In genomic region chr17:35202442-35202841, GRCm38 (mm10) we compare ENCODE assay signal across 18 mouse cellular contexts. TPM values are rescaled to one million over a fixed set of nuclear protein-coding genes. Genes with fewer than 3 reads are reported as not detected.
DNase-seq lines count a peak whose midpoint lies in the region; ATAC-seq and TF ChIP-seq lines count a peak whose summit lies in the region.
"Had no signal": no experiment of that assay in that cellular context is flagged by ENCODE, and none has a peak within 500 bp of the region (broad histone marks: within the 10 kb centered on the region; RNA-seq: fewer than 3 reads in every experiment).

No protein-coding gene starts in this region.

- 0 out of 2 replicates have a peak overlapping the region, but pooled peaks have one; percentile 38 for H3K4me2 ChIP-seq in liver, embryonic 13.5 days
- no peak overlapping the region for H3K4me2 ChIP-seq in liver, embryonic 12.5 days
- H3K4me2 ChIP-seq: forebrain, embryonic 13.5 days; hindbrain, embryonic 15.5 days had no signal

- H3K27ac ChIP-seq in liver, embryonic 13.5 days: no peak overlapping the region
- no peak overlapping the region for H3K27ac ChIP-seq in liver, embryonic 12.5 days
- peak overlapping the region; percentile 69; the same call in 1 of the 2 replicates for H3K27ac ChIP-seq in spleen, adult 2 months (ENCODE audit: insufficient read depth, low read length)
- peak overlapping the region; percentile 68 for H3K27ac ChIP-seq in bone marrow macrophage, adult 2 months (ENCODE audit: insufficient read depth, low read depth, low read length)
- H3K27ac ChIP-seq: embryonic facial prominence, embryonic 10.5 days; forebrain, embryonic 13.5 days; heart, embryonic 13.5 days; hindbrain, embryonic 15.5 days had no signal

- no peaks in the 10 kb centered on the region for H3K9me3 ChIP-seq in liver, embryonic 13.5 days (replicated peaks)
- no peaks in the 10 kb centered on the region for H3K9me3 ChIP-seq in liver, embryonic 12.5 days (replicated peaks)
- H3K9me3 ChIP-seq: embryonic facial prominence, embryonic 10.5 days; forebrain, embryonic 13.5 days; heart, embryonic 13.5 days; hindbrain, embryonic 15.5 days had no signal

- H3K36me3 ChIP-seq in liver, embryonic 13.5 days: no peaks in the 10 kb centered on the region
- H3K36me3 ChIP-seq in liver, embryonic 12.5 days: no peaks in the 10 kb centered on the region
- H3K36me3 ChIP-seq in spleen, adult 2 months (ENCODE audit: control insufficient read depth, insufficient read depth, low read length): peaks cover 3% of the 10 kb centered on the region; the same call in 1 of the 2 replicates
- H3K36me3 ChIP-seq: embryonic facial prominence, embryonic 10.5 days; heart, embryonic 13.5 days; hindbrain, embryonic 15.5 days had no signal

- peaks cover 14% of the 10 kb centered on the region; the same call in 1 of the 2 replicates for H3K4me1 ChIP-seq in liver, embryonic 13.5 days (replicated peaks)
- H3K4me1 ChIP-seq in liver, embryonic 12.5 days: peaks cover 15% of the 10 kb centered on the region; the same call in 1 of the 2 replicates
- peaks cover 24% of the 10 kb centered on the region for H3K4me1 ChIP-seq in spleen, adult 2 months (ENCODE audit: control insufficient read depth, insufficient read depth, insufficient read length)
- peaks cover 17% of the 10 kb centered on the region for H3K4me1 ChIP-seq in bone marrow macrophage, adult 2 months (ENCODE audit: control insufficient read depth, insufficient read depth, low read length)
- H3K4me1 ChIP-seq: forebrain, embryonic 13.5 days; hindbrain, embryonic 15.5 days had no signal

- TF ChIP-seq CTCF in spleen, adult 2 months (IDR thresholded peaks at IDR 0.05; ENCODE audit: extremely low read depth, insufficient read depth, insufficient read length, insufficient replicate concordance): no peak
- TF ChIP-seq CTCF in bone marrow macrophage, adult 2 months (IDR thresholded peaks at IDR 0.05; ENCODE audit: low read depth, low read length): no peak

- no peak overlapping the region for H3K4me3 ChIP-seq in liver, embryonic 13.5 days (replicated peaks)
- no peak overlapping the region for H3K4me3 ChIP-seq in liver, embryonic 12.5 days
- H3K4me3 ChIP-seq in spleen, adult 2 months (ENCODE audit: extremely low read depth, insufficient read depth, insufficient read length): peak overlapping the region; percentile 25; the same call in 1 of the 2 replicates
- peak overlapping the region; percentile 81 for H3K4me3 ChIP-seq in bone marrow macrophage, adult 2 months (ENCODE audit: insufficient read depth, low read length)
- H3K4me3 ChIP-seq: embryonic facial prominence, embryonic 10.5 days; forebrain, embryonic 13.5 days; hindbrain, embryonic 15.5 days had no signal

- no peak for ATAC-seq in liver, embryonic 13.5 days (ENCODE audit: low read depth)
- no peak for ATAC-seq in liver, embryonic 12.5 days
- ATAC-seq: forebrain, embryonic 13.5 days; forebrain, postnatal 0 days had no signal

- no peak for TF ChIP-seq POLR2A in spleen, adult 2 months (IDR thresholded peaks at IDR 0.05; ENCODE audit: low read depth, low read length)
- TF ChIP-seq POLR2A in bone marrow macrophage, adult 2 months (IDR thresholded peaks at IDR 0.05; ENCODE audit: borderline replicate concordance, low read depth, low read length): no peak

- peaks cover 68% of the 10 kb centered on the region for H3K27me3 ChIP-seq in liver, embryonic 13.5 days
- peaks cover 68% of the 10 kb centered on the region for H3K27me3 ChIP-seq in liver, embryonic 12.5 days (replicated peaks)
- no peaks in the 10 kb centered on the region for H3K27me3 ChIP-seq in spleen, adult 2 months (ENCODE audit: control insufficient read depth, insufficient read depth, low read length)

- 63% methylated on average over 4 of the region's 4 CpGs for WGBS in liver, embryonic 13.5 days (ENCODE audit: insufficient replicate concordance)
- WGBS in liver, embryonic 12.5 days (ENCODE audit: insufficient replicate concordance): 57% methylated on average over 4 of the region's 4 CpGs
- 88% methylated on average over 4 of the region's 4 CpGs for WGBS in spleen, adult 2 months

- H3K9ac ChIP-seq in liver, embryonic 13.5 days: no peak overlapping the region
- H3K9ac ChIP-seq in liver, embryonic 12.5 days: no peak overlapping the region
- H3K9ac ChIP-seq: forebrain, embryonic 13.5 days; forebrain, postnatal 0 days; hindbrain, embryonic 15.5 days had no signal

- no peak for DNase-seq in liver, embryonic 13.5 days
- DNase-seq in spleen, adult 2 months (ENCODE audit: low read depth in 1 of 2, low spot score in 2 of 2): no peak
- DNase-seq in spleen, postnatal 10 days (ENCODE audit: low spot score in 2 of 2): no peak
- no peak for DNase-seq in c-Kit-positive CD71-positive TER-119-positive erythroid progenitor cells, embryonic 14.5 days (ENCODE audit: low spot score)
- no peak for DNase-seq in kidney, postnatal 10 days
- DNase-seq: adrenal gland, adult 8-10 months; cerebellum, adult 2 months; cerebellum, postnatal 10 days; forebrain, postnatal 0 days had no signal

RNA-seq across cellular contexts. Expression of gene Tnf, which starts 0.6 kb away (rescaled TPM):
- polyA plus RNA-seq in liver, embryonic 13.5 days (2015; fragmentation: Nextera tagmentation; extraction: Ambion mirVana): 0.25 and 0.35 TPM in 2 replicates
- 0.33 and 0.36 TPM in 2 replicates for polyA plus RNA-seq in liver, embryonic 12.5 days (2016; fragmentation: Nextera tagmentation; extraction: Ambion mirVana)
- 7.5 and 13.2 TPM in 2 replicates for polyA plus RNA-seq in spleen, adult 2 months (2012; rRNA removed)
- polyA plus RNA-seq in bone marrow macrophage, adult 2 months (2012; ENCODE audit: insufficient read depth, insufficient read length, missing spikeins): 11.9 and 12.8 TPM in 2 replicates
- polyA plus RNA-seq: C2C12; cerebellum, adult 2 months; embryonic facial prominence, embryonic 10.5 days; forebrain, embryonic 13.5 days; forebrain, postnatal 0 days; hindbrain, embryonic 11.5 days; hindbrain, embryonic 15.5 days had no signal

RNA-seq across cellular contexts. Expression of gene Lta, which starts 2.7 kb away (rescaled TPM):
- polyA plus RNA-seq in liver, embryonic 13.5 days (2015; fragmentation: Nextera tagmentation; extraction: Ambion mirVana): 0.07 and 0.10 TPM in 2 replicates
- 0.12 TPM in 1 of 2 replicates, not detected in the other for polyA plus RNA-seq in liver, embryonic 12.5 days (2016; fragmentation: Nextera tagmentation; extraction: Ambion mirVana)
- polyA plus RNA-seq in spleen, adult 2 months (2012; rRNA removed): 24.8 and 26.8 TPM in 2 replicates
- not detected in 2 replicates for polyA plus RNA-seq in bone marrow macrophage, adult 2 months (2012; ENCODE audit: insufficient read depth, insufficient read length, missing spikeins)
- polyA plus RNA-seq: embryonic facial prominence, embryonic 10.5 days; forebrain, embryonic 13.5 days; heart, embryonic 13.5 days; heart, postnatal 0 days; hindbrain, embryonic 11.5 days had no signal

RNA-seq across cellular contexts. Expression of gene Ltb, which starts 8.2 kb away (rescaled TPM):
- 0.53 and 0.80 TPM in 2 replicates for polyA plus RNA-seq in liver, embryonic 13.5 days (2015; fragmentation: Nextera tagmentation; extraction: Ambion mirVana)
- polyA plus RNA-seq in liver, embryonic 12.5 days (2016; fragmentation: Nextera tagmentation; extraction: Ambion mirVana): 1.2 and 1.3 TPM in 2 replicates
- 531 and 756 TPM in 2 replicates for polyA plus RNA-seq in spleen, adult 2 months (2012; rRNA removed)
- polyA plus RNA-seq in bone marrow macrophage, adult 2 months (2012; ENCODE audit: insufficient read depth, insufficient read length, missing spikeins): not detected in 2 replicates
- polyA plus RNA-seq: C2C12; forebrain, embryonic 13.5 days had no signal

RNA-seq across cellular contexts. Expression of gene Lst1, which starts 14.2 kb away (rescaled TPM):
- polyA plus RNA-seq in liver, embryonic 13.5 days (2015; fragmentation: Nextera tagmentation; extraction: Ambion mirVana): 21.6 and 29.0 TPM in 2 replicates
- 20.8 and 23.7 TPM in 2 replicates for polyA plus RNA-seq in liver, embryonic 12.5 days (2016; fragmentation: Nextera tagmentation; extraction: Ambion mirVana)
- polyA plus RNA-seq in spleen, adult 2 months (2012; rRNA removed): 109 and 112 TPM in 2 replicates
- polyA plus RNA-seq in bone marrow macrophage, adult 2 months (2012; ENCODE audit: insufficient read depth, insufficient read length, missing spikeins): 811 and 856 TPM in 2 replicates

RNA-seq across cellular contexts. Expression of gene Gm16181, which starts 18.2 kb away (rescaled TPM):
- polyA plus RNA-seq in liver, embryonic 13.5 days (2015; fragmentation: Nextera tagmentation; extraction: Ambion mirVana): 0.36 TPM in 1 of 2 replicates, not detected in the other
- 0.42 TPM in 1 of 2 replicates, not detected in the other for polyA plus RNA-seq in liver, embryonic 12.5 days (2016; fragmentation: Nextera tagmentation; extraction: Ambion mirVana)
- polyA plus RNA-seq in spleen, adult 2 months (2012; rRNA removed): 0.34 TPM in 1 of 2 replicates, not detected in the other
- not detected in 2 replicates for polyA plus RNA-seq in bone marrow macrophage, adult 2 months (2012; ENCODE audit: insufficient read depth, insufficient read length, missing spikeins)
- polyA plus RNA-seq: C2C12; cerebellum, adult 2 months; forebrain, postnatal 0 days; heart, embryonic 13.5 days had no signal

Comparison
In these comparisons a context has a peak if more than half of its experiments do, and no peak if none do; other contexts are left out.
1. H3K27ac ChIP-seq: peak in spleen, adult 2 months (single experiment) and bone marrow macrophage, adult 2 months (single experiment); none in liver, embryonic 13.5 days (single experiment) and liver, embryonic 12.5 days (single experiment).
2. H3K4me3 ChIP-seq: peak in spleen, adult 2 months (single experiment) and bone marrow macrophage, adult 2 months (single experiment); none in liver, embryonic 13.5 days (single experiment) and liver, embryonic 12.5 days (single experiment).
3. RNA of gene Lta, which starts 2.7 kb away (polyA plus RNA-seq): 24.8 to 26.8 TPM in spleen, adult 2 months; 0.07 to 0.10 TPM in liver, embryonic 13.5 days, 0.12 TPM in liver, embryonic 12.5 days and not detected in bone marrow macrophage, adult 2 months; every median in the first group is over 10 times any median in the second.
4. RNA of gene Ltb, which starts 8.2 kb away (polyA plus RNA-seq): 531 to 756 TPM in spleen, adult 2 months; 1.2 to 1.3 TPM in liver, embryonic 12.5 days, 0.53 to 0.80 TPM in liver, embryonic 13.5 days and not detected in bone marrow macrophage, adult 2 months; every median in the first group is over 100 times any median in the second.